Mouse (Mus musculus): ENCODE measurements around the gene Chchd10. TPM values are rescaled to one million over a fixed set of nuclear protein-coding genes. Genes with fewer than 3 reads are reported as not detected.

Chchd10 gene
- total RNA-seq, 4 experiments from 2014 or later, result 741 to 924 (median 745) TPM

- DNase-seq, result no peak
Observed at GRCm38 (mm10) chr10:75951424-75952050, 18.6 kb downstream of the Chchd10 start.

GRCm38 (mm10) chr10:75954381-75954811 is 21.5 kb downstream of the Chchd10 start, which contains the start of gene Gm5134:
TSS of gene Gm5134 (plus strand) at chr10:75954514.
- no peak for DNase-seq

GRCm38 (mm10) chr10:75973846-75974245 is 40.9 kb downstream of the Chchd10 start:
- DNase-seq, result no peak

- DNase-seq, result no peak
Observed at GRCm38 (mm10) chr10:75975216-75975615, 42.3 kb downstream of the Chchd10 start.

- no peak for DNase-seq
Observed at GRCm38 (mm10) chr10:75978119-75978834, 45.3 kb downstream of the Chchd10 start.

- DNase-seq, result no peak
Observed at GRCm38 (mm10) chr10:75978835-75979157, 45.9 kb downstream of the Chchd10 start.

- DNase-seq, result no peak
Observed at GRCm38 (mm10) chr10:75979432-75979831, 46.5 kb downstream of the Chchd10 start.

Other genes with a start within 250 kb of the Chchd10 start
- gene Cabin1, start 168.8 kb upstream of the Chchd10 start, total RNA-seq (2022), result 10 to 100 TPM; 35.7 to 69.0 (median 43.8) TPM
- 100 to 1,000 TPM in 2 of 4 experiments, 10 to 100 TPM in 2; 85.8 to 143 (median 110) TPM for gene Ddt, start 159.7 kb upstream of the Chchd10 start, total RNA-seq (2022)
- not detected for gene Gm20441, start 152.2 kb upstream of the Chchd10 start, total RNA-seq (2022)
- gene Gstt3, start 151.7 kb upstream of the Chchd10 start, total RNA-seq (2022), result 10 to 100 TPM; 28.7 to 37.8 (median 34.4) TPM
- 10 to 100 TPM; 49.4 to 80.4 (median 66.3) TPM for gene Gstt1, start 134.5 kb upstream of the Chchd10 start, total RNA-seq (2022)
- not detected for gene Gstt4, start 110.6 kb upstream of the Chchd10 start, total RNA-seq (2022)
- 10 to 100 TPM; 25.4 to 67.6 (median 45.9) TPM for gene Gstt2, start 95.7 kb upstream of the Chchd10 start, total RNA-seq (2022)
- gene Mif, start 72.9 kb upstream of the Chchd10 start, total RNA-seq (2022), result 100 to 1,000 TPM; 253 to 280 (median 275) TPM
- 1 to 10 TPM; 1.2 to 2.6 (median 1.6) TPM for gene Derl3, start 39.7 kb upstream of the Chchd10 start, total RNA-seq (2022)
- 100 to 1,000 TPM in 1 of 4 experiments, 10 to 100 TPM in 3; 73.2 to 105 (median 85.1) TPM for gene Smarcb1, start 11.5 kb upstream of the Chchd10 start, total RNA-seq (2022)
- gene Mmp11, start 3.4 kb downstream of the Chchd10 start, total RNA-seq (2022), result 10 to 100 TPM in 2 of 4 experiments, 1 to 10 TPM in 2; 7.7 to 21.1 (median 13.2) TPM
- gene Gm867, start 7.5 kb downstream of the Chchd10 start, total RNA-seq (2022), result 1 to 10 TPM in 3 of 4 experiments, under 1 TPM in 1; 0.83 to 2.8 (median 1.3) TPM
- under 1 TPM in 1 of 4 experiments, not detected in 3; 0.65 TPM for gene Vpreb3, start 9.9 kb downstream of the Chchd10 start, total RNA-seq (2022)
- not detected for gene Gm5134, start 21.4 kb downstream of the Chchd10 start, total RNA-seq (2022)
- gene Zfp280b, start 99.5 kb downstream of the Chchd10 start, total RNA-seq (2022), result 10 to 100 TPM in 2 of 4 experiments, 1 to 10 TPM in 2; 8.7 to 10.4 (median 9.5) TPM
- not detected for gene Slc5a4b, start 177.8 kb downstream of the Chchd10 start, total RNA-seq (2022)
- not detected for gene Slc5a4a, start 214.3 kb downstream of the Chchd10 start, total RNA-seq (2022)